Mouse (Mus musculus) kidney, postnatal 4 days (tissue): ENCODE measurements around the gene Gm19426.
A peak's percentile ranks its signal among the peaks of the same experiment; 100 is the strongest.
"Not testable (repeated sequence)": the region's sequence is repeated elsewhere in the genome, so short reads cannot be mapped to it uniquely, and the experiment has no call there.

Source experiments
- DNase-seq, 2 experiments: peaks; one replicate each; pipeline ENCODE4 v3.0.0; 2021; ENCODE audit warnings: mixed read lengths in 2 of 2

Gm19426 gene

GRCm38 (mm10) chr2:84744126-84744525 is 671 bp upstream of the Gm19426 start:
- DNase-seq, result peak in 1 of 2 experiments; percentile 45

DNA sequence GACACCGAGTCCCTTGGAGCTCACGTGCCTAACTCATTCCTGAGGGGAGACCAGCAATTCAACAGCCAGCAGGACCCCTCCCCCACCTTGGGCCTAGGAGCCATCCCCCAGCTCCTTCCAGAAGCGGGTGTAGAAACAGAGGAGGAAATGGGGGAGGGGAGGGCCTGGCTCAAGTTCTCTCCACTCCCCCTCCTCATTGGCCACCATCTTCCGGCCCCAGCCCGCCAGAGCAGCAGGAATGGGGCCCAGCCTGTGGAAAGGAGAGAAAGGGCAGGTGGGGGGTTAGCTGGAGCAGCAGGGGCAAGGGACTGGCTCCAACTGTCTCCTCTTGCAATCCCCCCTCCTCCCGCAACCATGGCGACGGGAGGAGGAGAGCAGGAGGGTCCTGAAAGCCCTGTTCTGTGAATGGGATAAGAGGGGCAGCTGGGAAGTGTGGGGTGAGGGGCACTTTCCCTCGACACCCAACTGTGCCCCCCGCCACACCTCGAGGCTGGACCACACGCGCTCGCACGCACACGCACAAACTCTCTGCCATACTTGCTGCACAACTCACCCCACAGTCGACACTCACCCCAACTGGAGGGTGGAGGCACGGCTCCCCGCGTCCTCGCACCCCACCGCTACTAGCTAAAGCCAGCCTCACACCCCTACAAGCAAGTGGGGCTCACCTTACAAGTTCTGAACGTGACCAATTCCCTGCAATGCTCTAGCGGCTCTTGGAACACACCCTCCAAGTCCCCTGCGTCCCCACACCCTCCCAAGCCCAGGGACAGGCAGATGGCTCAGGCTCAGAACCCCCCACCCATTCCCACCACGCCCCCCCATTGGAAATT is 788 bp downstream of the Gm19426 start:
- peak; percentile 80 to 88 for DNase-seq

GRCm38 (mm10) chr2:84741841-84742450 is 1.5 kb downstream of the Gm19426 start:
- DNase-seq, result no peak

DNA sequence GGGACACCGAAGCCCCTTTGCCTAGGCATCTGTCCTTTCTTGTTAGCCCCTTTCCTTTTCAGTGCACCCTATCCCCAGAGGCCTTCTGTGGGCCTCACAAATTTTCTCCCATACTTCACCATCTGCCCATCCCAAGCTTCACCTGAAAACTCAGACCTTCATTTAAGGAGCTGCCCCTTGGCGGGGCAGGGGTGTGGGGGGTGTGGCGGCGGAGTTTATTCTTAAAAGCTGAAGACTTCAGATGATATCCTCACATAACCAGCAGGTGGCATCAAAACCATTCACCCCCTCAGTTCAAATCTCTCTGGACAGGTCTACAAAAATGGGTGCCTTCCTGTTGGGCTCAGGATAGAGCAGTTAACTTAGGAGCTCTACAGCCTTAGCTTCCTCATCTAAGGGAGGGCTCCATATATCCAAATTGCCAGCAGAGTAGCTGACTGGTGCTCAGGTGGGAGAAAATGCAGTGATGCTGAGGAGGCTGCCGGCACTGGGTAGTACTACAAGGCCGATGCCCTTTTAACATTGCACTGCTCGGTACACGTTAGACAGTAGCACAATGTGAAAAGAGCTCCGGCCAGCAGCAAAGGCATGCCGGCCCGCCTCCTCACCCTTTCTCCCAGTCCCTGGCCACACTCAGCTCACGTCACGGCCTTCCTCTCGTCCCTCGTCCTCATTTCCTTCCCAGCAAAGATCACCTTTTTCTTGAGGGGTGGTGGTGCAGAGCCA is 2.7 kb downstream of the Gm19426 start:
- peak; percentile 46 to 62 for DNase-seq

DNA sequence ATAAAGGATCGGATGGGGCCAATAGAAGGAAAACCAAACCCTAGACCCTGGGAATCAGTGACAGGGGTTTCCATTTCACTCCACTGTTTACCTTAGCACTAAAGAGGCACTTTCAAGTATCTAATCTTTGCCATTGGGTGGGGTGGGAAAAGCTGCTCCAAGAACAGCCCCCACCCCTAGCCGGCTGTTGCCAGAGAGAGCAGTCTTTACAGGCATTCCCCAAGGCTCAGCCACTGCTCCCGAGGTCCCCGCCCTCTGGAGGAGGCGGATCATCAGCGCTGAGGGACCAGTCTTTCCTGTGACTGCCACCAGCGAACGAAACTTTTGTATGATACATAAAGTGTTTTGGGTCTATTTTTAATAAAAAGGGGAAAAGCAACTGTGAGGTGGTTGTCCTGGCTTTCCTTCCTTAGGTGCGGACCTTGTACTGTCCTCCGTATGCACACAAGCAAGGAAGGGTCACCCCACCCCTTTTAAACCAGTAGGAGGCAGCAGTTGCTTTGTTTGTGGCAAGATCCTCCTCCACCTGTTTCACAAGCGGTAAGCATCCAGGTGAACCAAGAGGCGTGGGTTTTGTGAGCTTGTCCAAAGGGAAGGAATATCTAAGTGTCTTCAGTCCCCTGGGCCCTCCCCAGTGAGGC is 5.1 kb downstream of the Gm19426 start:
- peak; percentile 67 to 75 for DNase-seq

DNA sequence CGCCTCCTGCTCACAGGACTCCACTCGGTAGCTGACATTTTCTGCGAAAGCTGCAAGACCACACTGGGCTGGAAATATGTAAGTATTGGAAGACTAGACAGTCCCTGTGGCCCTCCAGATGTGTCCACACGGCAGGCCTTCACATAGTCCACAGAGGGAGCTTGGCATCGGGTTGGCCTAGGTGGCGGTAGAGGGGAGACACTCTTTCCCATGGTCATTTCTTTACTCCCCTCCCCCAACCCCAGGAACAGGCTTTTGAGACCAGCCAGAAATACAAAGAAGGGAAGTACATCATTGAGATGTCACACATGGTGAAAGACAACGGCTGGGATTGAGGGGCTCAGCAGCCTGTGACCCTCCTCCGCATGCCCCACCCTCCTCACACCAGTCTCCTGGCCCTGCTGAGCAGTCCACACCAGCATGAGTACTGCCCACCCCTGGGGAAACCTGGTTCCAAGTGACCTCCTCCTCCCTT is 6.0 kb downstream of the Gm19426 start:
- DNase-seq, result peak; percentile 63 to 69

DNA sequence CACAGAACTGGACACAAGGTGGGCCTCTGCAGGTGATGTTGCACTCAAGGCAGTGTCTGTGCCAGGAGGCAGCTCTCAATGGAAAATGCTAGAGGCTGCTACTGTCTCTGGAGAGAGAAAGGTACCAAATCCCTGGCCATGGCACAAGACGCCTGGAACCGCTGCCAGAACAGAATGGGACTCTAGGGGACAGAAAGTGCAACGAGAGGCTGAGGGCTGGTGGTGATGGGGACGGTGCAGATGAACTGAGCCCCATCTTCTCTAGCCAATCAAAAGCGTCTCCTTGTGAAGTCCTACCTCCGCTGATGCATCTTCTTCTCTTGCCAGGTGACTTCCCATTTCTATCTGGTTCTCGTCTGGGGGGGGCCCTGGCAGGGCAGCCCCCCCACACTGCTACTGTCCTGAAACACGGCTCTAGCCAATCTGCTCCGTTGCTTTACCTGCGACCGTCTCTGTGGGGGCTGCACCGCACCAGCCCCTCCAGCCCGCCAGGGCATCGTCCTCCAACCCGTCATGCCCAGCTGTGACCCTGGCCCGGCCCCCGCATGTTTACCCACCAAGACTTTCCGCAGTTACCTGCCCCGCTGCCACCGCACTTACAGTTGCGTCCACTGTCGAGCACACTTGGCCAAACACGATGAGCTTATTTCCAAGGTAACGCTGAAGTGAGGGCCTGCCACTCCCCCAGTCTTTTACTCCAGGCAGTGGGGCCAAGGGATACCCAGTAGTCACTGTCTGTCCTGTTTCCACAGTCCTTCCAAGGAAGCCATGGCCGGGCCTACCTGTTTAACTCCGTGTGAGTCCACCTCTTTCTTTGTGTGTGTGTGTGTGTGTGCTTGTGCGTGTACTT is 6.9 kb downstream of the Gm19426 start:
- DNase-seq, result peak; percentile 36 to 55

- DNase-seq, result peak in 1 of 2 experiments; percentile 10
Observed at GRCm38 (mm10) chr2:84735346-84735920, 8.0 kb downstream of the Gm19426 start.

DNA sequence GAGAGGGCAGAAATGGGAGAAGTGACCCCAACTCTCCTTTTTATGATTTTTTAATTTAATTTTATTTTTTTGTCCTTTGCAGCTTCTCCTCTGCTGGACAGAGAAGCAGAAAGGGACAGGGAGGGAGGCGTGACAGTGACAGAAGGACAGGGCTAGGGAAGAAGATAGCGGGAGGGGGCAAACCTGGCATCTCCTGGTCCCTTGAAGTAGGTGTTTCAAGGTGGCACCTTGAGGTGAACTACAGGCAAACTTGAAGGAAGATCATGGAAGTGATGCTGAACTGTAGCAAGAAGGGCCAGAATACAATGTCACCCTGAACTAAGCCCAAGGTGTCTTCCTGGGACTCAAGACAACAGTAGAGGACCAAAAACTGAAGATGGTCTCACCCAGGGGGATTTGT is 8.5 kb downstream of the Gm19426 start:
- DNase-seq, result no peak

DNA sequence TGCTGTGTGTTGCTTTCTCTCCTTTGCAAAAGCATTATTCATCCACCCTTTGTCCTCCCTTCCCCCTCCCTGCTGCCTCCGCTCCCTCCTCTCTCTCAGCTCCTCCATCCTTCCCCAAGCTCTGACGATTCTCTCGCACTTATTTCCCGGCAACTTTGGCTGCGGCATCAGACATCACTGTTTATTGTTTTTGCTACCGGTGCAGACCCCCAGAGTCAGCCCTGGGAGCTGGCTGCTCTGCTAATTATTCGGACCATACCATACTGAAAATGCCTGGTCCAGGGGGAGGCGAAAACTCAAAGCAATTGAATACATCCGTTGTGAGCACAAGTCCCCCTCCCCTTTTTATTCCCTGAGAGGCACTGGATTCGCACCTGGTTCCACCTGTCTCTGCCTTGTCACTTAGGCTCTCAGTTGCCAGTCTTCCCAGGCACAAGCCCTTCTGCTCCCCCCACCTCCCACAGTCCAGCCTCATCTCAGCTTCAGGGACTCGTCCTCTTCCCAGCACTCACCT is 9.0 kb downstream of the Gm19426 start:
- peak; percentile 34 to 48 for DNase-seq

DNA sequence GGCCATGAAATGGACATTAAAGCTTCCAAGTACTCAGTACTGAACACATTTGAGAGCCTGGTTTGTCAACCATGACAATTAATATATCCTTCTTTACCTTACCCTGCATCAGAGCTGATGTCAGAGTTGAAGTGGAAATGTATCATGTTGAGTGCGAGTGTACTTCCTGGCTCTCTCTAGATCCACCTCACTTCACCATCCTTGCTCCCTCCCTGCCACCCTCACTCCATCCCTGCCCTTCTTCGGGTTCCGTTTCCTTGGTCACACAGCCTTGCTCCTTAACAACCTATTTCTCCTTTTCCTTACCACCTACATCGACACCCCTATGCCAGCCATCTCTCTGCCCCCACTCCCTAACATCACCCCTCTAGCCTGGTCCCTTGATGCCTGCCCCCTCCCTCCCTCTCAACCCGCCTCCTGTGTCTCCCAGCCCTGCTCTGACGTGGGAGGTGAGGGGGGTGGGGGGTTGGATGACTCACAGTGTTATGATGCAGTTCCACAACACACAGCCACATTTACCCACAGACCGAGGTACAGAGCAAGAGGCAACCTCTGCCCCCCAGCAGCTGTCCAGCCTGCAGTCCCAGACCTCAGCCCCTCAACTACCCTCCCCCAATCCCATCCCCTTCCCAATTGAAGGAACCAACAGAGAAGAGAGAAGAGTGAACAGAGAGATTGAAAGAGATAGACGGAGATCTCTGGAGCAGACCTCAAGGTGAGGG is 9.7 kb downstream of the Gm19426 start, which contains the start of gene Ypel4:
Gene Ypel4 (plus strand): TSS at position 480 of the 722 bp plus-strand sequence.
- peak; percentile 65 to 70 for DNase-seq

- no peak for DNase-seq
Observed at GRCm38 (mm10) chr2:84732394-84732793, 11.1 kb downstream of the Gm19426 start.

GRCm38 (mm10) chr2:84731206-84731605 is 12.2 kb downstream of the Gm19426 start:
- DNase-seq, result no peak

DNA sequence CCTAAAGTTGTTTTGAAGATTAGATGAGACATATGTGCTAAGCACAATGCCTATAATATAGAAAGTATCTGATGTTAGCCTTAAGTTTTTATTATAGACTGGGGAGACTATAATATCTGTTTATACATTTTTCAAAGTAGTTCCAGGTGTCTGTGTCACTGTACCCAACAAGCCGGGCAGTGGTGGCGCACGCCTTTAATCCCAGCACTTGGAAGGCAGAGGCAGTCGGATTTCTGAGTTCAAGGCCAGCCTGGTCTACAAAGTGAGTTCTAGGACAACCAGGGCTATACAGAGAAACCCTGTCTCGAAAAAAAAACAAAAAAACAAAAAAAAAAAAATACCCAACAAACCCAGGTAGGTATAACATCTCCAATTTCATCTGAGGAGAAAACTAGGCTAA is 15.3 kb downstream of the Gm19426 start:
- not testable (repeated sequence) for DNase-seq

DNA sequence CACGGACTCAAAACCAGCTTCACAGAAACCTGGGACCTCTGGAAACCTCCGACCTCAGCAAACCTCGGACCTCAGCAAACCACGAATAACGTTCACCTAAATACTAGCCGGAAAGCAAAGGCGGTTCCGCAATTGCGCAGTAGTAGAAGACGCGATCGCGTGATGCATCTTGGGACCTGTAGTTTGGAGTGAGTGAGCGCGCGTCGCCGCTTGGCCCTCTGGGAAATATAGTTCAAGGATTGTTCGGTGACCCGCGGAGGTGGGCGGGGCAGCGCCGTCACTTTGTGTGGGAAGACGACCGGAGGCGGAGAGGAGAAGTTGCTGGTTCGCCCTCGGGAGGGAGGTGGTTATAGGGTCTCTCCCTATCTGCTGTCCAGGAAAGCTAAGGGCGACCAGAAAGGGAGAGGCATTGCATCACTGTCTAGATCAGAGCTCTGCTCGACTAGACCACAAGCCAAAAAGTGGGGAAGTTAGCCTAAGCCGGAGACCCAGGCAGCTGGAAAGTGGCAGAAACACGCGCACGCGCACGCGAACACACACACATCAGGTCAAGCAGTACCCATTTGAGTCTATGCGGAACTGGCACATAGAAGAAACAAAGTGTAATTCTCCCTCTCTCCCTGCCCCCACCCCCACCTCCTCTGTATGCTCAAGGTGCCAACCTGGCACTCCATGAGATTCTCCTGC is 16.1 kb downstream of the Gm19426 start, which contains the start of gene Clp1:
Gene Clp1 (minus strand): TSS at position 179 of the 687 bp plus-strand sequence.
- DNase-seq, result peak; percentile 96 to 98

DNA sequence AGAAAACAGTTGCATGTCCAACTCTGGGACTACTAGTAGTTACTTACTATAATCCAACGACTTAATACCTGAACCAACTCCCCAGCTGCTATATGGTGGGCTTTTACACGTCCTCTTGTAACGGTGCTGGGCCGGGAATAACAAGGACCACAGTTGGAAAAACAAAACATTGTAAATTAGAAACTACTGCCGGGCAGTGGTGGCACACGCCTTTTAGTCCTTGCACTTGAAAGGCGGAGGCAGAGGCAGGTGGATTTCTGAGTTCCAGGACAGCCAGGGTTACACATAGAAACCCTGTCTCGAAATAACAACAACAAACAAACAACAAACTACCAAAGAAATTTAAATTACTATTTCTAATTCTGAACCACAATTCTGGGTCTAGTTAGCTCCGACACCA is 16.7 kb downstream of the Gm19426 start:
- no peak for DNase-seq

- no peak for DNase-seq
Observed at GRCm38 (mm10) chr2:84725770-84726169, 17.7 kb downstream of the Gm19426 start.

- no peak for DNase-seq
Observed at GRCm38 (mm10) chr2:84723856-84724255, 19.6 kb downstream of the Gm19426 start.

DNA sequence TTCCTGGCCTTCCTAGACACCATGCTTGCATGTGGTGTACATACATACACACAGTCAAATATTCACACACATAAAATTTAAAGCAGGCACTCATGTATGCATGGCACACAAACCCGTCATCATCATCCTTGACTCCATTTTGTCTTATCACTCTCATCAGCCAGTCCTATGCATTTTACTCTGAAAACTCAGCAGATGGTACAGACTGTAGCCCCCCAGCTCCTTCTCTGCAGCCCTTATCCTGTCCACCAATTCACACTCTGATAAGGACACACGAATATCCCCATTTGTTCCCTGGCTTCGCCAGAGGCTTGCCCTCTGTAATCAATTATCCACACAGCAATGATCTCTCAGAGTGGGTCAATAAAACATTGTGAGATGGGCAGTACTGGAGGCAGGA is 22.3 kb downstream of the Gm19426 start:
- no peak for DNase-seq

- no peak for DNase-seq
Observed at GRCm38 (mm10) chr2:84720718-84721117, 22.7 kb downstream of the Gm19426 start.
